Mouse (Mus musculus) forebrain, embryonic 15.5 days (tissue): Measurements from ENCODE around the gene Cxcl10. TPM values are rescaled to one million over a fixed set of nuclear protein-coding genes. Genes with fewer than 3 reads are reported as not detected.

Experiments used
- ATAC-seq: fragments of 200-750 bp; cut with Nextera tagmentation; replicated peaks from 2 replicates; pipeline ENCODE4 v1.8.0; 2017; ENCODE audit warnings: mild to moderate bottlenecking, moderate TSS enrichment, moderate library complexity
- H3K27ac ChIP-seq: fragments of 300-500 bp; sonication (generic); replicated peaks from 2 replicates; pipeline ENCODE4 v1.5.1; 2015; ENCODE audit warnings: mild to moderate bottlenecking, inconsistent platforms
- H3K27me3 ChIP-seq: fragments of 300-500 bp; sonication (generic); 2 replicates; pipeline ENCODE4 v1.6.1; 2015; ENCODE audit warnings: inconsistent platforms
- H3K36me3 ChIP-seq: fragments of 300-500 bp; sonication (generic); 2 replicates; pipeline ENCODE4 v1.6.1; 2015; ENCODE audit warnings: mild to moderate bottlenecking, inconsistent platforms
- H3K4me1 ChIP-seq: fragments of 300-500 bp; sonication (generic); 2 replicates; pipeline ENCODE4 v1.6.1; 2015; ENCODE audit warnings: inconsistent platforms
- H3K4me2 ChIP-seq: fragments of 300-500 bp; sonication (generic); replicated peaks from 2 replicates; pipeline ENCODE4 v1.6.1; 2015; ENCODE audit warnings: mild to moderate bottlenecking, inconsistent platforms
- H3K4me3 ChIP-seq: fragments of 300-500 bp; sonication (generic); 2 replicates; pipeline ENCODE4 v1.5.1; 2015; ENCODE audit warnings: mild to moderate bottlenecking, inconsistent platforms
- H3K9ac ChIP-seq: fragments of 300-500 bp; sonication (generic); replicated peaks from 2 replicates; pipeline ENCODE4 v1.6.1; 2015; ENCODE audit warnings: mild to moderate bottlenecking, inconsistent platforms
- H3K9me3 ChIP-seq: fragments of 300-500 bp; sonication (generic); 2 replicates; pipeline ENCODE4 v1.6.1; 2016; ENCODE audit warnings: inconsistent platforms
- WGBS: fragments of 180-500 bp; shearing (Covaris S2); methylation state at CpG from one replicate; pipeline ENCODE4 v1.1.7; 2015; ENCODE audit warnings: mixed read lengths; 5-methylcytosine and 5-hydroxymethylcytosine counted together
- polyA plus RNA-seq: library from polyadenylated mRNA; unstranded; fragments of >200 nt; fragmentation: Nextera tagmentation; extraction: Ambion mirVana; gene quantifications from 2 replicates; pipeline ENCODE4 v1.2.1, GENCODE M21; 2015

The Cxcl10 gene
- polyA plus RNA-seq, 1 experiment from 2014 or later = 0.20 TPM

DNA sequence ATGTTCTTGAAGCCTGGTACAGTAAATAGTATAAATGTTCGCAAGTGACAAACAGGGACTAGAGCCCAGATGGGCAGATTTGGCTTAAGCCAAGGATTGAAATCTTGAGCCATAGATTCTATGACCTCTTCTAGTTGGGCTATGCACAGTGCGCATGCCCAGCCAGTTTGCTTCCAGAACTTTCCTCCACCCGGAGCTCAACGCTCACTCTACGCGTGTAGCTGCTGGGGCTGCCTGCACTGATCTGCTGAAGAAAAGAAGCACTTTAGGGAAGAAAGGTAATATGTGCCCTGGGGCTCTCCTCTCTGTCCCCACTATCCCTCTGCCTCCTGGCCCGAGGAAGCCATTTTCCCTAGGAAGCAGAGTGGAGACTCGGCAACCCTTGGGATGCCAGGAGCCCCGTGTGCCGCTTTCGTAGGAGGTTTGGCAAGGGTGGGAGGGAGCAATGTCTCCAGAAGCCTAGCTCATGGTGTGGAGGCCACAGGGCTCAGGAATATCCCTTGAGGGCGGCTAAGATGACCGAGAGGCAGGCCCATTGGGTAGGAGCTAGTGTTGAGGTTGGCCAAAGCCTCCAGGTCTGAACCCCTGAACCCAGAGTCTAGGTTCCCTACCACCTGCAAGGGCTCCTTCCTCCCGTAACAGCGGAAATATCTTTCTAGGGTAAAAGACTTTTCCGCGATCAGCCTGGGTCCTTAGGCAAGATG is 16.9 kb downstream of the Cxcl10 start, which contains the start of gene Art3:
TSS of gene Art3 (plus strand) at position 193 of the 704 bp plus-strand sequence.
- no peak within 1 kb of the TSS for H3K27ac ChIP-seq
- H3K4me3 ChIP-seq = no peak within 1 kb of the TSS
- H3K9ac ChIP-seq = no peak within 1 kb of the TSS
- no peaks in the 10 kb centered on the region for H3K27me3 ChIP-seq
- no peak within 1 kb of the TSS; the same call in 1 of the 2 replicates for H3K4me2 ChIP-seq
- ATAC-seq = no peak
- H3K36me3 ChIP-seq = no peaks in the 10 kb centered on the region
- no peaks in the 10 kb centered on the region for H3K9me3 ChIP-seq
- WGBS = 96% methylated on average over 17 of the region's 17 CpGs
- H3K4me1 ChIP-seq = peaks cover 10% of the 10 kb centered on the region; the same call in 1 of the 2 replicates

DNA sequence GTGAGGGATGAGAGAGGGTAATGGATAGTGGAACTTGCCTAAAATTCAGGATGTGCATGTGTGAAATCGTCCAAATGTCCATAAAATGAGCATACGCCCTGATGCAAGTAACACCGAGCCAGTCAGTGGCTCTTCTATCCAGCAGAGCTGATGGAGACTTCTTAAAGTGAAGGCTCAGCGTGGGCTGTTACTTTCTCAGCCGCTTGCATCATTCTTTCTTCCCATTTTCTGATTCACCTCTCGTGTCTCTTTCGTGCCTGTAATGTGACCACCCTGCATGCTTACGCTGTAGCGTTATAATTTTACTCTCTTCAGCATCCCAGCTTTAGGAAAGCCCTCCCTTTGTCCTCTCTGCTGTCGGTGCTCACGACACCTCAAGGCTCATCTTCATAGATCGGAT is 17.6 kb downstream of the Cxcl10 start:
- WGBS = 92% methylated on average over 12 of the region's 12 CpGs
- H3K4me2 ChIP-seq = no peak overlapping the region
- no peaks in the 10 kb centered on the region for H3K27me3 ChIP-seq
- no peak overlapping the region for H3K27ac ChIP-seq
- H3K36me3 ChIP-seq = no peaks in the 10 kb centered on the region
- H3K9me3 ChIP-seq = no peaks in the 10 kb centered on the region
- H3K4me1 ChIP-seq = peaks cover 10% of the 10 kb centered on the region; the same call in 1 of the 2 replicates
- H3K4me3 ChIP-seq = no peak overlapping the region
- H3K9ac ChIP-seq = no peak overlapping the region
- no peak for ATAC-seq

DNA sequence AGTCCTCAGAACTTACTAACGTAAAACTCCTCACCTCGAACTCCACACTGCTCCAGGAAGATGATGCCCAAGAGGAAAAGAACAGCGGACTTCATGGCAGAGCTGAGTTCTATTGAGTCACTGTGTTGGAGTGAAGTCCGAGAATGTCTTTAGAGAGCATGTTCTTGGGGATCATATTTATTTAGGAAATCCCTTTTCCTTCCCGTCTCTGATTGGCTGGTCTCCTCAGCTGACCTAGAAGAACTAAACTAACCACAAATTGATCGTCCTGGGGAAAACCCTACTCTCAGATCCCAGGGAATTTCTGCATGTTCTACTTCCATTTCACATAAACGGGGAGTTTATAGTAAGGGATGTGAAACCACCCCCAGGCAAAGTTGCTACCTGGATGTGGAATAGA is 20.8 kb downstream of the Cxcl10 start, which contains the start of gene Cxcl9:
TSS of gene Cxcl9 (minus strand) at position 151 of the 400 bp plus-strand sequence.
- no peak within 1 kb of the TSS for H3K9ac ChIP-seq
- no peak within 1 kb of the TSS for H3K4me2 ChIP-seq
- H3K4me3 ChIP-seq = no peak within 1 kb of the TSS
- no peaks in the 10 kb centered on the region for H3K9me3 ChIP-seq
- H3K36me3 ChIP-seq = no peaks in the 10 kb centered on the region
- WGBS = 90% methylated on average over 7 of the region's 7 CpGs
- ATAC-seq = no peak
- no peak within 1 kb of the TSS for H3K27ac ChIP-seq
- H3K4me1 ChIP-seq = peaks cover 10% of the 10 kb centered on the region; the same call in 1 of the 2 replicates
- no peaks in the 10 kb centered on the region for H3K27me3 ChIP-seq

DNA sequence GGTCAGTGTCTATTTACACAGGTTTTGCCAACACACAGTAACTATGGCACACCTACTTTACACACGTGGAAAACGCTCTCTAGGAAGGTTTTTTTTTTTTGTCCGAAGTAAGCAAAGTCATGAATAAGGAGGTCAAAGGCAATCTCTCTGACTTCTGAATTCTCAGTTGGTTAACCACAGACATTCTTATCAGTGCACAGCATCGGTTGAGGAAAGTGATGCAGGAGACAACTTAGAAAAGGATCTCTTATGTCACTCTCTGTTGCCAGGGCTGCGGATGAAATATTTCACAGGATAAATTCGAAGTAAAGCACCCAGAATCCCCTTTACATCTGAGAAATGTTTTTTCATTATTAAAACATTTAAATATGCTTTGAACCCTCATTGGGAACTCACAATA is 21.3 kb downstream of the Cxcl10 start:
- no peaks in the 10 kb centered on the region for H3K9me3 ChIP-seq
- 85% methylated on average over 6 of the region's 6 CpGs for WGBS
- H3K27me3 ChIP-seq = no peaks in the 10 kb centered on the region
- H3K27ac ChIP-seq = no peak overlapping the region
- 0 out of 2 replicates have a peak, but pooled peaks cover 5% of the 10 kb centered on the region for H3K4me1 ChIP-seq
- H3K4me2 ChIP-seq = no peak overlapping the region
- no peak overlapping the region for H3K4me3 ChIP-seq
- H3K9ac ChIP-seq = no peak overlapping the region
- no peaks in the 10 kb centered on the region for H3K36me3 ChIP-seq
- no peak for ATAC-seq

DNA sequence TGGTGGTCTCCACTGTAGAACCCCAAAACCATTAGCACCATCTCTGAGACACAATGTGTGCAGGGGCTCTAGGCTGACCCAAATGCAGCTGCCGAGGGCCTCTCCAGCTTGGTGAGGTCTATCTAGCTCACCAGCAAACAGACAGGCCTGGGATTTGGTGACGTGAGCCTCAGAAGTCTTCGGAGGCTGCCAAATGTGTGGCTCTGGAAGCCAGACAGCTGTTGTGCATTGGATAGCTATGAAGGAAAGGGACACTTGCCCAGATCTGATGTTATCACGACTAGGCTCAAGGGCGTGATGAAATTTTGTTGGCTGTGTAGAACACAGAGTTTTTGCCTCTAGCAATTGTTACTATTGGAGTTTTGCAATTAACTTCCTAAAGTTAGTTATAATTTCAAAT is 25.4 kb downstream of the Cxcl10 start:
- Histone ChIP-seq H3K4me3 (no peak overlapping the region), H3K36me3 (no peaks in the 10 kb centered on the region), H3K27ac (no peak overlapping the region), H3K4me2 (no peak overlapping the region), H3K9ac (no peak overlapping the region), H3K9me3 (no peaks in the 10 kb centered on the region), H3K27me3 (no peaks in the 10 kb centered on the region), H3K4me1 (no peaks in the 10 kb centered on the region)
- WGBS = 85% methylated on average over 5 of the region's 5 CpGs
- ATAC-seq = no peak

DNA sequence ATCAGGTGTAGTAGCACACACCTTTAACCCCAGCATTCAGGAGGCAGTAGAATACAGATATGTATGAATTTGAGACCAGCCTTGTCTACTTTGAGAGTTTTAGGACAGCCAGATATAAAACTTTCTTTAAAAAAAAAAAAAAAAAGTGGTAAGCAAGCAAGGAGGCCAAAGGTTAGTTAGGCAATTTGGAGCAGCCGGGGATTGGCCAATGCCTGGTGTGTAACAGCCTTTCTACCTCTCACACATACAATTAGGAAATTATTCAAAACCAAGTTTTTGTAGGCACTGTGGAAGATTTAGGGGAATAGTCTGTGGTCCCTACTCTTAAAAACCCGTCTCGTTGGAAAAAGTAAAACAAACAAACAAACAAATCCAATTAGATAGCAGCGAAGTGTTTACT is 26.1 kb downstream of the Cxcl10 start:
- H3K9me3 ChIP-seq = no peaks in the 10 kb centered on the region
- H3K36me3 ChIP-seq = no peaks in the 10 kb centered on the region
- no peaks in the 10 kb centered on the region for H3K27me3 ChIP-seq
- H3K27ac ChIP-seq = no peak overlapping the region
- no peaks in the 10 kb centered on the region for H3K4me1 ChIP-seq
- ATAC-seq = no peak
- no peak overlapping the region for H3K4me3 ChIP-seq
- H3K9ac ChIP-seq = no peak overlapping the region
- 87% methylated on average over 4 of the region's 4 CpGs for WGBS
- H3K4me2 ChIP-seq = no peak overlapping the region

DNA sequence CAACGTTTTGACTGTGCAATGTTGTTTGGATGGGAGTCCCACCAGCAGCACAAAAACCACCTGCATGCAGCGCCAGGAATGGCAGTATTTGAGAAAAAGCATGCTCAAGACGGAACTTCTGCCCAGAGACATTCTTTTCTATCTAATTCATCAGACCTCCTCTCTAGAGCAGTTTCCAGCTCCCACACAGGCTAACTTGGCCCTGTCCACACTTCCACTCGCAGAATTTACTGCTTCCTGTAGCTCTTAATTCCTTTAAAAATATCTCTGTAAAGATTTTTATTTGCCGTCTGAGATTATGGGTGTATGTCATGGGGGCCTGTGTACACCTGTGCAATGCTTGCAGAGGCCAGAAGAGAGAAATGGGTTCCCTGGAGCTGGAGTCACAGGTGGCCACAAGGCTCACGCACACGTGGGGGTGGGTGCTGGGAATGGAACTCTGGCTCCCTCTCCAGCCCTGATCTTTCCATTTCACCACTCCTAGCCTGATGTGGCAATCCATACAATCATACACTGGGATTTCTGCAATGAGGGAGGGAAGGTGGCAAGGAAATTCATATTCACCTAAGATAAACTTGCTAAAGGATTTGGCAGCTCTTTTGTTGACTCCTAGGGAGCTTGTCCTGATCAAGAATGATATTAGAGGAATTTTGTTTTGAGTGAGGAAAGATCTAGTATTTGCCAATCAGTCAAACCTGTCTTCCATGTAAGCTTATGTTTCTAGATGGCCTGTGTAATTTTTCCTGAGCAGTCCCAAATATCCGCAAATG is 26.9 kb downstream of the Cxcl10 start:
- Histone ChIP-seq H3K4me3 (no peak overlapping the region), H3K27ac (no peak overlapping the region), H3K27me3 (no peaks in the 10 kb centered on the region), H3K4me2 (no peak overlapping the region), H3K9ac (no peak overlapping the region), H3K4me1 (no peaks in the 10 kb centered on the region), H3K36me3 (no peaks in the 10 kb centered on the region), H3K9me3 (no peaks in the 10 kb centered on the region)
- no peak for ATAC-seq
- 79% methylated on average over 8 of the region's 8 CpGs for WGBS

DNA sequence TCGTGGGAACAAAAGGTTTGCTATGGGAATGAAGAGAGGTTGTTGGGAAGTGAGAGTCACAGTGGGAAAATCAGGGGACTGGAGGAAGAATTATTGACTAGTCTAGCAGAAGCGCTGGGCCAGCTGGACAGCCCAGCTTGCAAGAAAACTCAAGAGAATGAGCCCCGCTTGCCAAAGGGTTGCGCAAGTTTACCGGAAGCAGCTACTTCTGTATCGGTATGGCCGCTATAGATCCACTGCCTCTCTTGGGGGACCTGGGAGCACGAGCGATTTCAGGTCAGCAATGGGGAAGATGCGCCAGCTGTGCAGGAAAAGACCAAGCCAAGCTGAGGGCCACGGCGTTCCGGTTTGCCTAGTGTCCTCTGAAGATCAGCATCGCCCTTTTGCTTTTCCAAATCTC is 30.1 kb downstream of the Cxcl10 start:
- no peaks in the 10 kb centered on the region for H3K36me3 ChIP-seq
- H3K9me3 ChIP-seq = no peaks in the 10 kb centered on the region
- no peak overlapping the region for H3K4me3 ChIP-seq
- WGBS = 91% methylated on average over 14 of the region's 14 CpGs
- H3K27ac ChIP-seq = no peak overlapping the region
- H3K4me1 ChIP-seq = no peaks in the 10 kb centered on the region
- H3K27me3 ChIP-seq = no peaks in the 10 kb centered on the region
- no peak overlapping the region for H3K9ac ChIP-seq
- no peak for ATAC-seq
- H3K4me2 ChIP-seq = no peak overlapping the region

DNA sequence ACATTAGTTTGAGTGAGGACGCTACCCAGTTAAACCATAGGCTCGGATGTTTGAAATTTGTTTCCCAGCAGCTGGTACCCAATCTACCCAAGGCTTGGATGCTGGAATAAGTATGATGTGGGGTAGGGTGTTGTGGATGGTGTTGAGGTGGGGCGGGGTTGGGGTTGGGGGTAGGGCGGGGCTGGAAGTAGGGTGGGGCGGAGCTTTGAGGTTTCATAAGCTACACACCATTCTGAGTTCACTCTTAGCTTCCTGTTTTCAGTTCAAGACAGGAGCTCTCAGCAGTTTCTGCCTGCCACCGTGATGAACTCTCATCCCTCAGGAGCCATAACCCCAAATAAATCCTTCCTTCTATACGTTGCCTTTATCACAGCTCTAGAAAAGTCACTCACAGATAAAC is 30.6 kb downstream of the Cxcl10 start:
- H3K27me3 ChIP-seq = no peaks in the 10 kb centered on the region
- H3K9me3 ChIP-seq = no peaks in the 10 kb centered on the region
- WGBS = 90% methylated on average over 7 of the region's 7 CpGs
- no peak overlapping the region for H3K9ac ChIP-seq
- H3K4me1 ChIP-seq = no peaks in the 10 kb centered on the region
- no peak overlapping the region for H3K4me3 ChIP-seq
- no peaks in the 10 kb centered on the region for H3K36me3 ChIP-seq
- no peak overlapping the region for H3K4me2 ChIP-seq
- no peak for ATAC-seq
- no peak overlapping the region for H3K27ac ChIP-seq

DNA sequence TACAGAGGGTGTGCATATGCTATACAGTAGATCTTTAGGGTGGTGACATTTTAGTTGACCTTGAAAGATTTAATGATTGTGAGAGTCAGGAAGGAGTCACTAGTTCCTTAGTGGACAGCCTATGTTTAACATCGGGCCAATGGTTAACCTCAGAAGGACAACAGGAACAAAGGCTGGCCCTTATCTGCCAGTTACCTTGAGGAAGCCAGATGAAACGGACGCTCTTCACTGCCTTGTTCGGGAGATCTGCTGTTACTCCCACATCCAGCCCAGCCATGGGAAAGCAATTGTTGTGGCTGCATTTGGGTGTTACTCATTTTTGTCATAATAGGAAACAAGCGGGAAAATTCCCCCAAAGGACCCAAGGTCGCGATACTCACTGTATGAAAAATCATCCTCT is 34.9 kb downstream of the Cxcl10 start:
- no peaks in the 10 kb centered on the region for H3K36me3 ChIP-seq
- peaks cover 9% of the 10 kb centered on the region for H3K4me1 ChIP-seq
- H3K4me2 ChIP-seq = no peak overlapping the region
- no peak overlapping the region for H3K4me3 ChIP-seq
- no peak overlapping the region for H3K27ac ChIP-seq
- no peaks in the 10 kb centered on the region for H3K9me3 ChIP-seq
- no peaks in the 10 kb centered on the region for H3K27me3 ChIP-seq
- WGBS = 85% methylated on average over 7 of the region's 7 CpGs
- ATAC-seq = no peak
- no peak overlapping the region for H3K9ac ChIP-seq

DNA sequence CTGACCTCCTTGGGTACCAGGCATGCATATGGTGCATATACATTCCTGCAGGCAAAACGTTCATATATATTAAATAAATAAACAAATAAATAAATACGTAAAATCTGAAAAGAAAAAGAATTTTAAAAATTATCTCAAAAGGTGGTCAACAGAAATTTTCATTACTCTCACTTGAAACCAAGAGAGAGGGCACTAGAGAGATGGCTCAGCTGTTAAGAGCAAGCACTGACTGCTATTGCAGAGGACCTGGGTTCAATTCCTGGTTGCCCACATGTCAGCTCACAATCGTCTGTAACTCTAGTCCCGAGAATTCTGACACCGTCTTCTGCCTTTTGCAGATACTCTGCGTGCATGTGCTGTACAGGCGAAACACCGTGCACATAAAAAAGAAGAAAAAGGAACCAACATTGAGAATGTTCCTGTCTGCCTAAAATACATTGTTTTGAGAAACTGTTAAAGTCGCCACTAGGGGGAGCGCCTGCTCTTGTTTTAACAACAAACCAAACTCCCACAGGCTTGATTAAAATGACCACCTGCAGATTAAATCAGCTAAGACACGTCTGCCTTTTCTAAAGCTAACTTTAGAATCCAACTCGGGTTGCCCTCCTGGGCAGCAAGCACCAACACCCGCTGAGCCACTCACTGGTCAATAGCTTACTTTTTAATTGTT is 36.5 kb downstream of the Cxcl10 start:
- Histone ChIP-seq H3K9me3 (no peaks in the 10 kb centered on the region), H3K27me3 (no peaks in the 10 kb centered on the region), H3K4me1 (peaks cover 14% of the 10 kb centered on the region), H3K36me3 (no peaks in the 10 kb centered on the region), H3K27ac (no peak overlapping the region), H3K4me2 (no peak overlapping the region), H3K9ac (no peak overlapping the region), H3K4me3 (no peak overlapping the region)
- 15% methylated on average over 13 of the region's 13 CpGs for WGBS
- no peak for ATAC-seq
